Mouse (Mus musculus): ENCODE results near the gene Lck.

The Lck gene

GRCm38 (mm10) chr4:129573430-129573829 is at the start of gene Lck:
Lck (minus strand) TSS chr4:129573641.
- DNase-seq (ENCODE audit: low spot score), result no peak

GRCm38 (mm10) chr4:129622803-129623535 is 49.5 kb upstream of the Lck start:
- DNase-seq (ENCODE audit: low spot score), result no peak

- no peak for DNase-seq (ENCODE audit: low spot score)
These were observed 48.8 kb upstream of the Lck start for GRCm38 (mm10) chr4:129622120-129622802.

GRCm38 (mm10) chr4:129621283-129621841 is 47.9 kb upstream of the Lck start:
- DNase-seq (ENCODE audit: low spot score), result no peak

GRCm38 (mm10) chr4:129620419-129621282 is 47.2 kb upstream of the Lck start:
- no peak for DNase-seq (ENCODE audit: low spot score)

GRCm38 (mm10) chr4:129618786-129619691 is 45.6 kb upstream of the Lck start, which contains the start of gene Iqcc:
Iqcc (minus strand) TSS chr4:129619099.
- DNase-seq (ENCODE audit: low spot score), result peak; percentile 89

GRCm38 (mm10) chr4:129618031-129618430 is 44.6 kb upstream of the Lck start:
- DNase-seq (ENCODE audit: low spot score), result no peak

- no peak for DNase-seq (ENCODE audit: low spot score)
These were observed 43.7 kb upstream of the Lck start for GRCm38 (mm10) chr4:129617121-129617641.

- no peak for DNase-seq (ENCODE audit: low spot score)
These were observed 43.2 kb upstream of the Lck start for GRCm38 (mm10) chr4:129616631-129617030.

- DNase-seq (ENCODE audit: low spot score), result no peak
These were observed 42.4 kb upstream of the Lck start for GRCm38 (mm10) chr4:129615801-129616290.

- no peak for DNase-seq (ENCODE audit: low spot score)
These were observed 40.7 kb upstream of the Lck start, which contains the start of gene Dcdc2b for GRCm38 (mm10) chr4:129614093-129614492. Dcdc2b (minus strand) TSS chr4:129614257.

- no peak for DNase-seq (ENCODE audit: low spot score)
These were observed 37.0 kb upstream of the Lck start for GRCm38 (mm10) chr4:129610472-129610871.

GRCm38 (mm10) chr4:129610026-129610425 is 36.6 kb upstream of the Lck start:
- DNase-seq (ENCODE audit: low spot score), result no peak

- DNase-seq (ENCODE audit: low spot score), result no peak
These were observed 35.7 kb upstream of the Lck start for GRCm38 (mm10) chr4:129609139-129609631.

- DNase-seq (ENCODE audit: low spot score), result peak; percentile 87
These were observed 35.1 kb upstream of the Lck start for GRCm38 (mm10) chr4:129608426-129609025.

GRCm38 (mm10) chr4:129600233-129601158 is 27.1 kb upstream of the Lck start, which contains the start of the genes Eif3i and Tmem234:
Eif3i (minus strand) TSS chr4:129600648.
Tmem234 (plus strand) TSS chr4:129600668.
- DNase-seq (ENCODE audit: low spot score), result peak; percentile 79

- no peak for DNase-seq (ENCODE audit: low spot score)
These were observed 15.4 kb upstream of the Lck start for GRCm38 (mm10) chr4:129588865-129589264.

GRCm38 (mm10) chr4:129586943-129587342 is 13.5 kb upstream of the Lck start:
- DNase-seq (ENCODE audit: low spot score), result no peak

GRCm38 (mm10) chr4:129585773-129586172 is 12.3 kb upstream of the Lck start:
- no peak for DNase-seq (ENCODE audit: low spot score)

All from c-Kit-positive CD71-positive TER-119-positive erythroid progenitor cells, embryonic 14.5 days (primary cell).